Mouse (Mus musculus): ENCODE data around the gene Pdcd4. TPM values are rescaled to one million over a fixed set of nuclear protein-coding genes. Genes with fewer than 3 reads are reported as not detected.

The Pdcd4 gene
- 8.7 and 11.2 TPM in 2 replicates for polyA plus RNA-seq (2012; rRNA removed)

DNA sequence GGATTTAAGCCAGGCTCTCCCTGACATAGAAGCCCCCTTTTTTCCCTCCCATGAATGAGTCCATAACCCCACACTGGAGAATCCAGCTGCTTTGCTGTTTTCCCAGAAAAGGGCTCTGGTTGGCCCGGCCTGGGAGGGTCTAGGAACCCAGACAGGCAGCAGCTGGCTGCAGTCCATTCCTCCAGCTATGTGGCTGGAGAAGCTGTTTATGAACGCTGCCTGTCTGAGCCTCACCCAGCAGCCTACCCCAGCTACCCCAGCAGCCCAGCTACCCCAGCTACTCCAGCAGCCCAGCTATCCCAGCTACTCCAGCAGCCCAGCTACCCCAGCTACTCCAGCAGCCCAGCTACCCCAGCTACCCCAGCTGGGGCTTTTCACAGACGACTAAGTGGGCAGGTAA, at the start of gene Pdcd4:
TSS of gene Pdcd4 (plus strand) at position 171 of the 400 bp plus-strand sequence.
- no peak for DNase-seq (ENCODE audit: low read depth, low spot score)
- WGBS, result 10% methylated on average over 3 of the region's 3 CpGs

DNA sequence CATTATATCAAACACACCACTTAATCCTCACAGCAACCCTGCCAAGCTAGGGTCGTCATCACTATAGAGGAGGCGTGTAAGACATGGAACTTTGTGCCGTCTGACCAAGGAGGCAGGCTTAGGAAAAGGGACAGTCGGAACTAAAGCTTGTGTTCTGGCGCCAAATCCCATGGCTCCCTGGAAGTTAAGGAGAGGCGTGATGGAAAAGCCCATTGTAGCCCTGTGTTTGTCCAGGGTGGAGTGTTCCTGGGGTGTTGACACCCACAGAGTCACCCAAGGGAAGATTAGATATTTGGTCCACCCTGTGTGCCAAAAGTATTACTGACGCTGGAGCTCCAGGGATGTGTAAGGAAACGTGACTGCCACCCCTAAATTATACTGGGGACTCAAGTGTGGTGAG, 48.1 kb upstream of the Pdcd4 start:
- 49% methylated on average over 8 of the region's 8 CpGs for WGBS
- no peak for DNase-seq (ENCODE audit: low read depth, low spot score)

DNA sequence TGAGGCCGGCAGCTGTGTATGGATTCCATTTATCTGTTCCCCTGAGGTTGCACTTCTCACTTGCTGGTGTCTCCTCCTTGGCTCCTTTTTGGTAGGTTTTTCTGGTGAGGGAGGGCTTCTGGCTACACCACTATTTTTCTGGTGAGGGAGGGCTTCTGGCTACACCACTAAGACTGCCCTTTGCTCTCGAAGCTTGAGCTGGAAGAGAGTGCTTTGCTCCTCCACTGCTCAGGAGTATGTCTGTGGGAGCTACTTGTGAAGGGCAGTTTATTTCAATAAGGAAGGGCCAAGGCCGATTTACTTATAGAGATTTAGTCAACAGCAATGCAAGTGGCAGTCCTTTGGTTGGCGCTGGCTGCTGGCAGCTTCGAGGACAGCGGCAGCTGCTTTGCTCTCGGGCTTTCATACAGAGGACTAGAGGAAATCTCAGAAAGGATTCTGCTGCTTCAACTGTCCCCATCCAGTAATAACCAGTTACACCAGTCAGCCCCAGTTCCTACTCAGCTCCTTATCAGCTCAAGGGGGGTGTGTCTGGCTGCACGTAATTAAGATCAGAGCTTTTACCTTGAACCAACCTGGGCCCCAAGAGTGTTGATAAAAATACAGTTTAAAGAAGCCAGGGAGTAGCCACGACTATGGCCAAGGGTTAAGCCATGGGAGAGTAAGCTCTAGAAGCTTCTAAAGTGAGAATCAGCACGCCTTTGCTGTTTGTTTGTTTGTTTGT, 43.6 kb upstream of the Pdcd4 start:
- DNase-seq (ENCODE audit: low read depth, low spot score), result no peak
- WGBS, result 40% methylated on average over 10 of the region's 10 CpGs

DNA sequence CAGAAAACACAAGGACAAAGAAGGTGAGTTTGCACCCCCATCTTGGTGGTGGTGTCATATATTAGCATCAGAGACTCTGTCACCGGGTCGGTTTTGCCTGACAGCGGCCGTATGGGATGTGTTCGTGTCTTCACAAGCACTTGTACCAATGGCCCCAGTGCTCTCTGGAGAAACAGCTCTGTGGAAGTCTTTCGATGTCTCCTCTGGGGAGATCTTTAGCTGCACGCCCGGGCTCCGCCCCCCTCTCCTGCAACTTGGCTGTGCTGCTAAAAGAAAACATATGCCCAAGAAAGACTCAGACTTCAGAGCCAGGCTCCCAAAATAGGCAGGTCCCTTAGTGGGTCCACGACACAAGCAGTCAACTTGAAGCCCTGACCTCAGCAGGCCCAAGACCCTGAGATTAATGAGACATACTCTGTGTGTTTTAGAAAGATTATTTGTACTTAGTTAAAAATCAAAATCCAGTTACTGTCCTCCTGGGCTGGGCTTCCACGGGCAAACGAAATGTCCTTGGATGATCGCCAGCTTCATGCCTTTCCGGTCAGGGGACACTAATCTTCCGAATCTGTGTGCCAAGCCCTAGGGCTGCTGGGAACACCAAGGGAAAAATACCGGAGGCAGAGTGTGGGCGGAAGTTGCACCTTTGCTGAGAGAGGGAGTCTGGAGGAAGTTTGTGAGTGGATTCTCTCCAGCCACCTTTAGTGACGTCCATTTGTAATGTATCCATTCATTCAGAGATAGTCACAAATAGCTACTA, 41.7 kb upstream of the Pdcd4 start:
- no peak for DNase-seq (ENCODE audit: low read depth, low spot score)

GRCm38 (mm10) chr19:53851352-53851751, 40.7 kb upstream of the Pdcd4 start:
- 91% methylated on average over 13 of the region's 13 CpGs for WGBS
- no peak for DNase-seq (ENCODE audit: low read depth, low spot score)

More for the DNA sequence above, 41.7 kb upstream of the Pdcd4 start:
- 22% methylated on average over 18 of the region's 18 CpGs for WGBS

GRCm38 (mm10) chr19:53851826-53852698, 40.0 kb upstream of the Pdcd4 start:
- no peak for DNase-seq (ENCODE audit: low read depth, low spot score)

GRCm38 (mm10) chr19:53852699-53853451, 39.2 kb upstream of the Pdcd4 start:
- 18% methylated on average over 15 of the region's 15 CpGs for WGBS
- no peak for DNase-seq (ENCODE audit: low read depth, low spot score)

More at GRCm38 (mm10) chr19:53851826-53852698, 40.0 kb upstream of the Pdcd4 start:
- 88% methylated on average over 14 of the region's 14 CpGs for WGBS

DNA sequence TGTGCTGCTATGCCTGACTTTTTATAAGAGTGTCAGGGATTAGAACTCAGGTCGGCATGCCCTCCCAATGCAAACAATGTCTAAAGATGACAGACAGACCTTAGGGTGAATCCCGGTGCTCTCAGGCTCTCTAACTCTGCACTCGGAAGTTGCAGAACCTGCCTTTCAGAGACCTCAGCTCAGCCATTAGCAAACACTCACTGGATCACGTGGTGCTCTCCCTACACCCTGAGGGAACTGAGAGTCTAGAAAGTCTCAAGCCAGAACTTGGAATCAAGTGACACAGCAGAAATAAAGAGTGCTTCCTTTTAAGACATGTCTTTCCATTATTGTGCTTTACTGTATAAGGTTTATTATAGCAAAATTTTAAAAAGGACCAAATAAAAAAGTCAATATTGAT, 37.1 kb upstream of the Pdcd4 start:
- DNase-seq (ENCODE audit: low read depth, low spot score), result no peak
- WGBS, result 31% methylated on average over 4 of the region's 4 CpGs

GRCm38 (mm10) chr19:53855781-53856180, 36.2 kb upstream of the Pdcd4 start:
- DNase-seq (ENCODE audit: low read depth, low spot score), result no peak
- 58% methylated on average over 5 of the region's 5 CpGs for WGBS

GRCm38 (mm10) chr19:53856794-53857193, 35.2 kb upstream of the Pdcd4 start:
- no peak for DNase-seq (ENCODE audit: low read depth, low spot score)
- 81% methylated on average over 9 of the region's 9 CpGs for WGBS

- no peak for DNase-seq (ENCODE audit: low read depth, low spot score)
Measured at GRCm38 (mm10) chr19:53857962-53858361, 34.1 kb upstream of the Pdcd4 start.

DNA sequence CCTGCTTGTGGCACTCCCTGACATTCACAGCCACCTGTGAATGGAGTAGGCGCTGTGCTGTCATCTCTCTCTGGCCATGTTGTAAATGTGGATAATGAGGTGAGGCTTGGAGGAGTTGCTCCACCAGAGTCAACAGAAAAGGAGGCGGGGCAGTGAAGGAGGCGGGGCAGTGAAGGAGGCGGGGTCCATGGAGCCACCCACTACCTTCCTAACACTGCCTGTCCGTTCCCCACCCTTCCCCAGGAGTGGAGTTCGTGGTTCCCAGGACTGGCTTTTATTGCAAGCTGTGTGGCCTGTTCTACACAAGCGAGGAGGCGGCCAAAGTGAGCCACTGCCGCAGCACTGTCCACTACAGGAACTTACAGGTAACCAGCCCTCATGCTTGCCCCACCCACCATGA, 32.9 kb upstream of the Pdcd4 start:
- DNase-seq (ENCODE audit: low read depth, low spot score), result no peak
- 19% methylated on average over 9 of the region's 9 CpGs for WGBS

More at GRCm38 (mm10) chr19:53857962-53858361, 34.1 kb upstream of the Pdcd4 start:
- WGBS, result 81% methylated on average over 6 of the region's 6 CpGs

GRCm38 (mm10) chr19:53859593-53859992, 32.4 kb upstream of the Pdcd4 start:
- DNase-seq (ENCODE audit: low read depth, low spot score), result no peak
- 38% methylated on average over 7 of the region's 7 CpGs for WGBS

DNA sequence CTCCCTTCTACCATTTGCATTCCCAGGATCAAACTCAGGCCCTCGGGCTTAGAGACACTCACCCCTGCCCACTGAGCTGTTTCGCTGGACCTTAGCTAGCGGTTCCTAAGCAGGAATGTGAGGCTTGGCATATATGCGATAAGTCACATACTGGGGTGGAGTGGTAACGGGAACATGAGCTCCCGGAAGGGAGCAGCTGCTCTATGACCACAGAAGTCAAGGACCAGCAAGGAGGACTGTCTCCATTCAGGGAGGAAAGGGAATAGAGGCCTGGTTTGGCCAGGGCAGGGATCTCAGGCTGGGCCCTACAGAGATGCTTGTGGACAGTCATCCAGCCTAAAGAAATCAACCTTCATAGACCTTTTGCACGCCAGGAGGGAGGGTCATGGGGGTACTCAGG, 30.7 kb upstream of the Pdcd4 start:
- DNase-seq (ENCODE audit: low read depth, low spot score), result no peak
- WGBS, result 94% methylated on average over 7 of the region's 7 CpGs

DNA sequence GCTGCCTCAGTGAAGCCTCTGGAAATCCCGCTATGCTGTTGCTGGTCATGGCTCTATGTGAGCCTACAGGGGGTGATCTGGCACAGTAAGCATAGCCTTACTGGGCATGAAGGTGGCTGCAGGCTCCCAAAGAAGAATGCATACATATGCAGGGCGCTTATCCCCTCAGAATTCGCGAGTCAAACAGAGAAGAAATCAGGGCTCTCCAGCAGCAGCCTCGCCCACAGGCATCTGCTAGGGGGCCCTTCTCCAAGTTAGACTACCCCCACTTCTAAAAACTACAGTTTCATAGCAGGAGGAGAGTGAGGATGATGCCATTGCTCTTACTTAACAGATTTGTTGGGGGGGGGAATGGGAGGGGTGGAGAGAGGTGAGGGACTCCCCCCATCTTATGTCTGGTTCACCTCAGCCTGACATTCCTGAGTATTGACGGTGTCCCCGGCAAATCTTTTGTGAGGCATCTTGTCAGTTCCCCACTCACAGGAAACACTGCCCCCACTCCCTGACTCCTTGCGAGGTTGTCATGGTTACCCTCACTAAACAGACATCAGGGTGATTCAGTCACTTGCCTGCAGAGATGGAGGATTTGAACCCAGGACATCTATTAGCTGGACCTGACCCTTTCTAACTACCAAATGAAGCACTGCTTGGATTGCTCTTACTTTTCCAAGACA, 29.3 kb upstream of the Pdcd4 start:
- 81% methylated on average over 8 of the region's 8 CpGs for WGBS
- DNase-seq (ENCODE audit: low read depth, low spot score), result no peak

- DNase-seq (ENCODE audit: low read depth, low spot score), result no peak
Measured at GRCm38 (mm10) chr19:53867238-53867637, 24.8 kb upstream of the Pdcd4 start.

GRCm38 (mm10) chr19:53868125-53868524, 23.9 kb upstream of the Pdcd4 start:
- WGBS, result 85% methylated on average over 6 of the region's 6 CpGs
- DNase-seq (ENCODE audit: low read depth, low spot score), result no peak

GRCm38 (mm10) chr19:53868796-53869195, 23.2 kb upstream of the Pdcd4 start:
- no peak for DNase-seq (ENCODE audit: low read depth, low spot score)
- 73% methylated on average over 1 of the region's 1 CpGs for WGBS
